Mouse (Mus musculus): ENCODE results near the gene Wdr53.

GRCm38 (mm10) chr16:32291821-32292220, 44.8 kb downstream of the Wdr53 start:
- TF ChIP-seq CTCF (IDR thresholded peaks at IDR 0.05; ENCODE audit: insufficient read depth, low read depth, low read length), result no peak
- TF ChIP-seq POLR2A (IDR thresholded peaks at IDR 0.05; ENCODE audit: insufficient read depth, low read depth, low read length), result no peak

All from olfactory bulb, adult 2 months (tissue).